Mouse (Mus musculus) lung, postnatal 25 days (tissue): ENCODE measurements around the gene Igsf9.

Source experiments
- DNase-seq: peaks from one replicate; pipeline ENCODE4 v3.0.0; 2022; ENCODE audit warnings: low spot score

The Igsf9 gene

GRCm38 (mm10) chr1:172496030-172496429 is 14.4 kb downstream of the Igsf9 start:
- no peak for DNase-seq

GRCm38 (mm10) chr1:172497428-172497827 is 15.8 kb downstream of the Igsf9 start:
- DNase-seq = no peak

GRCm38 (mm10) chr1:172499765-172500441 is 18.3 kb downstream of the Igsf9 start, which contains the start of gene Tagln2:
Gene Tagln2, plus strand, starts transcription at chr1:172500047.
- peak; percentile 94 for DNase-seq

- DNase-seq = peak; percentile 81
Observed at GRCm38 (mm10) chr1:172500451-172501370, 19.1 kb downstream of the Igsf9 start.

GRCm38 (mm10) chr1:172501371-172502144 is 20.0 kb downstream of the Igsf9 start:
- peak; percentile 96 for DNase-seq

- DNase-seq = peak; percentile 66
Observed at GRCm38 (mm10) chr1:172502145-172503110, 20.8 kb downstream of the Igsf9 start.

- peak; percentile 66 for DNase-seq
Observed at GRCm38 (mm10) chr1:172503111-172503997, 21.8 kb downstream of the Igsf9 start.

GRCm38 (mm10) chr1:172504756-172505155 is 23.2 kb downstream of the Igsf9 start:
- no peak for DNase-seq

GRCm38 (mm10) chr1:172507001-172507400 is 25.4 kb downstream of the Igsf9 start:
- no peak for DNase-seq

- no peak for DNase-seq
Observed at GRCm38 (mm10) chr1:172507701-172508100, 26.1 kb downstream of the Igsf9 start.

GRCm38 (mm10) chr1:172508172-172508571 is 26.6 kb downstream of the Igsf9 start:
- no peak for DNase-seq

GRCm38 (mm10) chr1:172509235-172509634 is 27.6 kb downstream of the Igsf9 start:
- DNase-seq = no peak

GRCm38 (mm10) chr1:172509983-172510382 is 28.4 kb downstream of the Igsf9 start:
- DNase-seq = peak; percentile 53

- DNase-seq = peak; percentile 65
Observed at GRCm38 (mm10) chr1:172510421-172510972, 28.9 kb downstream of the Igsf9 start.

- DNase-seq = peak; percentile 87
Observed at GRCm38 (mm10) chr1:172512962-172513361, 31.4 kb downstream of the Igsf9 start.

- DNase-seq = peak; percentile 93
Observed at GRCm38 (mm10) chr1:172513525-172514212, 32.1 kb downstream of the Igsf9 start.

GRCm38 (mm10) chr1:172514213-172514529 is 32.6 kb downstream of the Igsf9 start:
- no peak for DNase-seq

- no peak for DNase-seq
Observed at GRCm38 (mm10) chr1:172514551-172515268, 33.1 kb downstream of the Igsf9 start.

GRCm38 (mm10) chr1:172515396-172515795 is 33.8 kb downstream of the Igsf9 start:
- DNase-seq = no peak
